Mouse (Mus musculus) liver, embryonic 16.5 days (tissue): ENCODE results near the gene Anxa8. TPM values are rescaled to one million over a fixed set of nuclear protein-coding genes. Genes with fewer than 3 reads are reported as not detected.

Experiments used
- ATAC-seq: fragments of 200-750 bp; cut with Nextera tagmentation; 2 replicates; pipeline ENCODE4 v1.8.0; 2017; ENCODE audit warnings: low read depth, mild to moderate bottlenecking, moderate number of reproducible peaks, moderate library complexity
- H3K27ac ChIP-seq: fragments of 300-500 bp; sonication (generic); 2 replicates; pipeline ENCODE4 v1.5.1; 2014; ENCODE audit warnings: mild to moderate bottlenecking, low read length
- H3K27me3 ChIP-seq: fragments of 300-500 bp; sonication (generic); 2 replicates; pipeline ENCODE4 v1.6.1; 2014; ENCODE audit warnings: low read depth, low read length, mixed read lengths; ENCODE audit not compliant: control insufficient read depth, insufficient read depth
- H3K36me3 ChIP-seq: fragments of 300-500 bp; sonication (generic); 2 replicates; pipeline ENCODE4 v1.6.1; 2014; ENCODE audit warnings: mild to moderate bottlenecking; ENCODE audit not compliant: control insufficient read depth, insufficient read depth
- H3K4me1 ChIP-seq: fragments of 300-500 bp; sonication (generic); 2 replicates; pipeline ENCODE4 v1.6.1; 2014; ENCODE audit warnings: low read depth, low read length, mixed read lengths; ENCODE audit not compliant: control insufficient read depth
- H3K4me2 ChIP-seq: fragments of 300-500 bp; sonication (generic); 2 replicates; pipeline ENCODE4 v1.6.1; 2014; ENCODE audit warnings: low read depth, low read length, mixed read lengths
- H3K4me3 ChIP-seq: fragments of 300-500 bp; sonication (generic); 2 replicates; pipeline ENCODE4 v1.5.1; 2014; ENCODE audit warnings: low read depth, mild to moderate bottlenecking, low read length
- H3K9ac ChIP-seq: fragments of 300-500 bp; sonication (generic); 2 replicates; pipeline ENCODE4 v1.6.1; 2014; ENCODE audit warnings: low read depth, low read length
- H3K9me3 ChIP-seq: fragments of 300-500 bp; sonication (generic); replicated peaks from 2 replicates; pipeline ENCODE4 v1.6.1; 2016; ENCODE audit warnings: low read length; ENCODE audit not compliant: control insufficient read depth
- WGBS: fragments of 180-500 bp; shearing (Covaris S2); extraction: QIAGEN DNeasy Blood & Tissue Kit; methylation state at CpG from one replicate; pipeline ENCODE4 v1.1.7; 2014; ENCODE audit not compliant: insufficient replicate concordance; 5-methylcytosine and 5-hydroxymethylcytosine counted together
- polyA plus RNA-seq: library from polyadenylated mRNA; unstranded; fragments of >200 nt; fragmentation: Nextera tagmentation; extraction: Ambion mirVana; gene quantifications from 2 replicates; pipeline ENCODE4 v1.2.1, GENCODE M21; 2015

Anxa8 gene
- polyA plus RNA-seq, 1 experiment from 2014 or later: 0.08 TPM

- 10% methylated on average over 11 of the region's 11 CpGs for WGBS
- Histone ChIP-seq H3K9me3 (no peaks in the 10 kb centered on the region), H3K9ac (no peak overlapping the region), H3K4me2 (no peak overlapping the region), H3K36me3 (no peaks in the 10 kb centered on the region), H3K27me3 (no peaks in the 10 kb centered on the region), H3K4me3 (no peak overlapping the region), H3K4me1 (no peaks in the 10 kb centered on the region), H3K27ac (no peak overlapping the region)
- ATAC-seq: no peak
Measured at GRCm38 (mm10) chr14:34080321-34080997, 5.3 kb upstream of the Anxa8 start.

DNA sequence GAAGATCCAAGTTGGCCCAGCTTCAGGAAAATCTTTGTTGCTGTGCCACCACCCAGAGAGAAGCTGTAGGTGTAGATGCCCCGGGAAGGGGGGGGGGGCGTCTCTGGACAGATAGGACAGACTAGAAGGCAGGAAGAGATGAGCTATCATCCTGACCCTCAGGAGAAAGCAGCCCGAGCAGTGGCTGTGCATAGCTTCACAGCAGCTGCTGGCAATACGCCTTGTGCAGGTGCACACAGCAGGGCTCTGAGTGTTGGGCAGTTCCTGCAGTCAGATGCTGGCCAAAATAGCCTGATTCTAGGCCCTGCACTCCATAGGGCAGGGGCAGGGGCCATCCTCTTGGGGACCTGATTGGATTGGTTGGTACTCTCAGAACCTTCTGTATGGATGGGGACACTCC is 1.0 kb downstream of the Anxa8 start:
- WGBS: 50% methylated on average over 4 of the region's 4 CpGs
- Histone ChIP-seq H3K4me3 (no peak overlapping the region), H3K36me3 (no peaks in the 10 kb centered on the region), H3K27ac (no peak overlapping the region), H3K9me3 (no peaks in the 10 kb centered on the region), H3K4me1 (no peaks in the 10 kb centered on the region), H3K27me3 (no peaks in the 10 kb centered on the region), H3K4me2 (no peak overlapping the region), H3K9ac (no peak overlapping the region)
- ATAC-seq: no peak

- 55% methylated on average over 2 of the region's 2 CpGs for WGBS
- no peak overlapping the region for H3K4me3 ChIP-seq
- H3K9me3 ChIP-seq: no peaks in the 10 kb centered on the region
- no peaks in the 10 kb centered on the region for H3K36me3 ChIP-seq
- no peak overlapping the region for H3K27ac ChIP-seq
- H3K4me1 ChIP-seq: no peaks in the 10 kb centered on the region
- ATAC-seq: no peak
- H3K27me3 ChIP-seq: no peaks in the 10 kb centered on the region
- no peak overlapping the region for H3K4me2 ChIP-seq
- H3K9ac ChIP-seq: no peak overlapping the region
Measured at GRCm38 (mm10) chr14:34087856-34088398, 2.1 kb downstream of the Anxa8 start.

GRCm38 (mm10) chr14:34089796-34090195 is 4.0 kb downstream of the Anxa8 start:
- Histone ChIP-seq H3K27ac (no peak overlapping the region), H3K27me3 (no peaks in the 10 kb centered on the region)
- 69% methylated on average over 8 of the region's 8 CpGs for WGBS

GRCm38 (mm10) chr14:34091475-34091874 is 5.7 kb downstream of the Anxa8 start:
- H3K27ac ChIP-seq: no peak overlapping the region
- H3K36me3 ChIP-seq: no peaks in the 10 kb centered on the region
- no peak overlapping the region for H3K4me2 ChIP-seq
- no peak overlapping the region for H3K9ac ChIP-seq
- no peaks in the 10 kb centered on the region for H3K27me3 ChIP-seq
- no peaks in the 10 kb centered on the region for H3K4me1 ChIP-seq
- no peaks in the 10 kb centered on the region for H3K9me3 ChIP-seq
- H3K4me3 ChIP-seq: no peak overlapping the region
- 54% methylated on average over 5 of the region's 5 CpGs for WGBS
- no peak for ATAC-seq

More at GRCm38 (mm10) chr14:34089796-34090195, 4.0 kb downstream of the Anxa8 start:
- H3K36me3 ChIP-seq: no peaks in the 10 kb centered on the region
- no peak overlapping the region for H3K9ac ChIP-seq
- no peak for ATAC-seq
- no peaks in the 10 kb centered on the region for H3K4me1 ChIP-seq
- no peak overlapping the region for H3K4me2 ChIP-seq
- no peak overlapping the region for H3K4me3 ChIP-seq
- H3K9me3 ChIP-seq: no peaks in the 10 kb centered on the region

GRCm38 (mm10) chr14:34092856-34093255 is 7.1 kb downstream of the Anxa8 start:
- Histone ChIP-seq H3K36me3 (no peaks in the 10 kb centered on the region), H3K4me1 (no peaks in the 10 kb centered on the region), H3K4me3 (no peak overlapping the region), H3K4me2 (no peak overlapping the region), H3K27ac (no peak overlapping the region), H3K27me3 (no peaks in the 10 kb centered on the region), H3K9ac (no peak overlapping the region), H3K9me3 (no peaks in the 10 kb centered on the region)
- no peak for ATAC-seq
- 56% methylated on average over 1 of the region's 1 CpGs for WGBS

- no peak overlapping the region for H3K4me2 ChIP-seq
- H3K36me3 ChIP-seq: no peaks in the 10 kb centered on the region
- no peak overlapping the region for H3K9ac ChIP-seq
- H3K4me3 ChIP-seq: no peak overlapping the region
- H3K4me1 ChIP-seq: no peaks in the 10 kb centered on the region
- no peak for ATAC-seq
- 58% methylated on average over 5 of the region's 5 CpGs for WGBS
- no peak overlapping the region for H3K27ac ChIP-seq
- no peaks in the 10 kb centered on the region for H3K9me3 ChIP-seq
- H3K27me3 ChIP-seq: no peaks in the 10 kb centered on the region
Measured at GRCm38 (mm10) chr14:34096161-34096560, 10.4 kb downstream of the Anxa8 start.

GRCm38 (mm10) chr14:34102601-34103000 is 16.8 kb downstream of the Anxa8 start, which contains the start of gene A630023A22Rik:
A630023A22Rik (minus strand) TSS chr14:34102754.
- Histone ChIP-seq H3K9me3 (no peaks in the 10 kb centered on the region), H3K4me3 (no peak within 1 kb of the TSS), H3K9ac (no peak within 1 kb of the TSS), H3K27me3 (no peaks in the 10 kb centered on the region), H3K4me1 (no peaks in the 10 kb centered on the region), H3K4me2 (no peak within 1 kb of the TSS), H3K36me3 (no peaks in the 10 kb centered on the region), H3K27ac (no peak within 1 kb of the TSS)
- ATAC-seq: no peak
- 63% methylated on average over 5 of the region's 5 CpGs for WGBS

GRCm38 (mm10) chr14:34103855-34104254 is 18.1 kb downstream of the Anxa8 start:
- no peaks in the 10 kb centered on the region for H3K36me3 ChIP-seq
- H3K9me3 ChIP-seq: no peaks in the 10 kb centered on the region
- H3K4me1 ChIP-seq: no peaks in the 10 kb centered on the region
- H3K27ac ChIP-seq: no peak overlapping the region
- WGBS: 46% methylated on average over 3 of the region's 3 CpGs
- H3K27me3 ChIP-seq: no peaks in the 10 kb centered on the region
- no peak overlapping the region for H3K4me3 ChIP-seq
- H3K9ac ChIP-seq: no peak overlapping the region
- no peak overlapping the region for H3K4me2 ChIP-seq
- no peak for ATAC-seq
